Mouse (Mus musculus): ENCODE measurements around the gene Ptgdr2.

DNA sequence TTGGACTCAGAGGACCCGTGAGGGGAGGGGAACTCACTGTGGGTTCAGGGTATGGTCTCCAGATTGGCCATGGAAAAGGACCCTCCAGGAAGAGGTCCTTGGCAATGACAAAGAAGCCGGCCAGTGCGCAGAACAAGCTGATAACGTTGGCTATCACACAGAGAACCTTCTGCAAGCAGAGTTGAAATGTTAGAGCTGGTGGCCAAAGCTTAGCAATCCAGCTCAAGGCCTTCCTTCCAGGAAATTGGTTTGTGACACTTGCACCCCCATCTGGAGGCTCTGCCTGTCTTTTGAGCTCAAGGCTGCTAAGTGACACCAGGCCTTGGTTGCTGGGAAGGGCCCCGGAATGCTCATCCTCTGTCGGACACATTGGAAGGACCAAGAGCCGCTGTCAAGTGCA, 28.8 kb downstream of the Ptgdr2 start:
- TF ChIP-seq CTCF (IDR thresholded peaks at IDR 0.05; ENCODE audit: insufficient read depth, low read depth, low read length), result no peak
- no peak for TF ChIP-seq POLR2A (IDR thresholded peaks at IDR 0.05; ENCODE audit: insufficient read depth, low read depth, low read length)
